Mouse (Mus musculus) thymus, adult 18-20 months (tissue): Measurements from ENCODE around the gene Tnxb.
A peak's percentile ranks its signal among the peaks of the same experiment; 100 is the strongest.

Experiments used
- DNase-seq, 2 experiments: peaks; one replicate each; pipeline ENCODE4 v3.0.0; 2022; ENCODE audit warnings: mixed read lengths in 2 of 2

The Tnxb gene

GRCm38 (mm10) chr17:34670235-34670634 is at the start of gene Tnxb:
Tnxb (plus strand) TSS chr17:34670535.
- DNase-seq: no peak

GRCm38 (mm10) chr17:34621006-34621405 is 49.3 kb upstream of the Tnxb start:
- no peak for DNase-seq

DNA sequence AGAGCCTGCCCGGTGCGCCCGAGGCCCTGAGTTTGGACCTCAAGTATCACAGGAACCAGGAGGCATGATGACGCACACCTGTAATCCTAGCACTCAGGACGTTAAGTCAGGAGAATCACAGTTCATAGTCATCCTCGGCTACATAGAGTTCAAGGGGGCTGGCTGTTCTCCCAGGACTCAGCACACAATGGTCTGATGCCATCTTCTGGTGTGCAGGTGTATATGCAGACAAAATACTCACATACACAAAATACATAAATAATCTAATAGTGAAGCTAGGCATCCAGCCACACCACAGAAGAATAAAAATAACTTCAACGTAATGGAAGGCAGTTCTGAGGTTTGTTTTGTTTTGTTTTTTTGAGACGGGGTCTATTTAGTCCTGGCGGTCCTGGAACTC is 47.2 kb upstream of the Tnxb start:
- no peak for DNase-seq

DNA sequence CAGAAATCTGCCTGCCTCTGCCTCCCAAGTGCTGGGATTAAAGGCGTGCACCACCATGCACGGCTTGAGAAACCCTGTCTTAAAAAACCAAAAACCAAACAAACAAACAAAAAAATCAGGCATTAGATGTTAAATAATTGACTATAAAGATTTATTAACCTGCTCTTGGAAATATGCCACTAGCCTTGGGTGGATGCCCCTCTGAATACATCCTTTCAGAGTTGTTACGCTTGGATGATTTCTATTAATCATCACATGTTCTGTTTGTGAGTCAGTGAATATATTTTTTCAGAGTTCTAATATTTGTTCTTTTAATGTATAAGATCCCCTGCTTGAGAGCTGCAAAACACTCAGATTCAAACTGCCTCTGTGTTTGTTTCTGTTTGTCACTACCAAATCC is 45.4 kb upstream of the Tnxb start:
- DNase-seq: no peak

DNA sequence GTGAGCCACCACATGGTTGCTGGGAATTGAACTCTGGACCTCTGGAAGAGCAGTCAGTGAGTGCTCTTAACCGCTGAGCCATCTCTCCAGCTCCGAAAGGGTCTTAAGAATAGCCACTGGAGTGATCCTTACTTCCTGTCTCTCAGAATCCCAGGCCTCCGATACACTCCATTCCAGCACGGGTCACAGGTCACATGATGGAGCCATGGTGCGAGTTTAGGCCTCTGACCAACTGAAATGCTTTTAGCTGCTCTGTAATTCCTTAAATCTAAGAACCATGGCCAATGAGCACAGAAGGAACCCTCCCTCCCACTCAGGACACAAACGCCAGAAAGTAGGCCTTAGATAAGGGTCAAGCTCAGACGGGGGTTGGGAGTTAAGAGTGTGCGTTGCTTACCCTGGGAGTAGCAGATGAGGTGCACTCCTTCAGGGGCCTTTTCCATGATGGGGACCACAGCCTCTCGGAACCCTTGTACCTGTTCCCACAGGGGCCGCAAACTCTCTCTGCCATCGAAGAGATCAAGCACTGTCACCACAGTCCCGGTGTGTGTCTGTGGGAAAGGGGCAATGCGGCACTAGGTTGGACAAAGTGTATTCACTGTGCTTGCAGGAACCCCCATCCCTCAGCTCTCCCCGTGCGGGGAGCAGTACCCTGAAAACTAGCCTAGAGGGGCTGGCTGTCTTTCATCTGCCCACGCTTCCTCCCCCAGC is 44.1 kb upstream of the Tnxb start:
- DNase-seq: peak in 1 of 2 experiments; percentile 46

GRCm38 (mm10) chr17:34626773-34627092 is 43.6 kb upstream of the Tnxb start:
- peak in 1 of 2 experiments; percentile 54 for DNase-seq

GRCm38 (mm10) chr17:34627093-34627942 is 43.0 kb upstream of the Tnxb start:
- DNase-seq: peak; percentile 65 to 77

- DNase-seq: peak; percentile 59 to 66
These were observed 42.2 kb upstream of the Tnxb start, which contains the start of gene Ppt2 for GRCm38 (mm10) chr17:34627943-34628643. Ppt2 (minus strand) TSS chr17:34628510.

DNA sequence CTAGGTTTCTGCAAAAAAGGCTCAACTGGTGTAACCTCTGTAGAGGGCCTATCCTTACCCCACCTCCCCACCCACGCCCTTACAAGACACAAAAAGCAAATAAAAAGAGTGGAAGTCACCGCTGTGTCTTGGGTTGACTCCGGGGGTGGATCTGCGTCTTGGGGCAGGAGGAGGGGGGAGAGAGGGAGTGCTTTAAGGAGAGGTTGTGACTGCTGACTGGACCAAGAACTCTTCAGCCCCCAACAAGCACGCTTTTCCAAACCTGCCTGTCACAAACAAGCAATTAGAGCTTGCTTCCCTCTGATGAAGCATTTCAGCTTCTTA is 41.7 kb upstream of the Tnxb start:
- peak in 1 of 2 experiments; percentile 55 for DNase-seq

GRCm38 (mm10) chr17:34629221-34629751 is 41.0 kb upstream of the Tnxb start, which contains the start of gene Prrt1:
Prrt1 (plus strand) TSS chr17:34629533.
- peak in 1 of 2 experiments; percentile 48 for DNase-seq

DNA sequence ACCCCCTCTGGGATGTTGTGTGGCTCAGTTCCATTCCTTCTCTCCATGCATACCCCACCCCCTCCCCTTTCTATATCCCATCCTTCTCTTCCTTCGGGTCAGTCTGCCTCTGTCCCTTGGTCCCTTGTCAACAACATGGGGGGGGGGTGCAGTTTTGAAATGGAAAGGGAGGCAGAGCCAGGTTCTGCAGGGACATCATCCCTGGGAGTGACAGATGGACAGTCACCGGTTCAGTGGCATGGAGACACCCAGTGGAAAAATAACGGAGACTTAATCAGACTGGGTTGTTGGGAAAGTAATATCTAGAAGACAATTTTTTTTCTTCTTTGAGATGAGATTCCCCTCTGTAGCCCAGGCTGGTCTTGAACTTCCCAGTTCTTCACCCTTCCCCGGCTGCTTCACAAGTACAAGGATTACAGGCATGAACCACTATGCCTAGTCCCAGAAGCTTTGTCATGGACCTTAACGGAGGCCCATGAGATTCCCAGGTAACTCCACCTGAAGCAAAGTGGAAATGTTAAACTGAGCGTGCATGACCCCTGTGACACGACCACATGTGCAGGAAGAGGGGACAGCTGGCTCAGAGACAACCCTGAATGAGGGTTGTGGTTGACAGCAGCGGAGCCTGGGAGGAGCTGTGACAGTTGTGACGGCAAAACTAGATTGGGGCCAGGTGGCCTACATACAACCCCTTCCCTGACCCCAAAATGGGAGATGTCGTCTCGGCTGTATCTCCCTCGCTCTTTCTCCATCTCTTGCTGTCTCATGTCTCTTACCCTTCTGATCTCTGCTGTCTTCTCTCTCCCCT is 40.3 kb upstream of the Tnxb start:
- DNase-seq: peak; percentile 81 to 88

DNA sequence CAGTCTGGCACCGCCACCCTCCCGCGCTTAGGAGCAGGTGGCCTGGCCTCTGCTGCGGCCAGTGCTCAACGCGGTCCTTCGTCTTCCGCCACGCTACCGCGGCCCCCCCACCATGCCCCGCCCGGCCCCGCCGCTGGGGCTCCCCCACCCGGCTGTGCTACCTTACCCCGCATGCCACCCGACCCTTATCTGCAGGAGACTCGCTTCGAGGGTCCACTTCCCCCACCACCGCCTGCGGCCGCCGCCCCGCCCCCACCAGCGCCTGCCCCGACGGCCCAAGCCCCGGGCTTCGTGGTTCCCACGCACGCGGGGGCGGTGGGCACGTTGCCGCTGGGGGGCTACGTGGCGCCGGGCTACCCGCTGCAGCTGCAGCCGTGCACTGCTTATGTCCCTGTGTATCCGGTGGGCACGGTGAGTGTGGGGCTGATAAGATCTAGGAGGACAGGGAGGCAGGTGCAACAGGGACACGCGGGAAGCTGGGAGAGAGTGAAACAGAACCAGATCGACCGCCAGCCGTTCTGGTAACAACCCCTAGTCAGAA is 39.5 kb upstream of the Tnxb start:
- DNase-seq: peak; percentile 65 to 73

GRCm38 (mm10) chr17:34631647-34632046 is 38.7 kb upstream of the Tnxb start:
- no peak for DNase-seq

DNA sequence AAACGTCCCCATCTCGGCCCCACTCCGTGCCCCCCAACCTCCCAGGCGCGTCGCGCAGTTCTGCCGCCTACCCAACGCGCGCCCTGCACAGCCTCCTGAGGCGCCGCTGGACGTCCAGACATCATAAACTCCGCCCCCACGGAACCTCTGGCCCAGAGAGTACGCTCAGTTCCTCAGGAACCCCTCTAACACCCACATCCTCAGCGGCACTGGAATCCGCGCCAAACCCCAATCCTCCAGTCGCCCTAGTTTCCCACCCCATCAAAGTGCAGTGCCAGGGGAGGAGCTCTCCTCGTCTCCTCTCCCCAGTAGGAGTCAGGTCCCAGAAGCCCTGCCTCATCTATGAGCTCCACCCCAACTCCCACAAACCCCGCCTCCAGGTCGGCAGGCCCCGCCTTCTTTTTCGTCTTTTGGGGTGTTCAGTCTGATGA is 38.1 kb upstream of the Tnxb start:
- peak; percentile 84 to 90 for DNase-seq

GRCm38 (mm10) chr17:34635671-34636070 is 34.7 kb upstream of the Tnxb start:
- DNase-seq: no peak

DNA sequence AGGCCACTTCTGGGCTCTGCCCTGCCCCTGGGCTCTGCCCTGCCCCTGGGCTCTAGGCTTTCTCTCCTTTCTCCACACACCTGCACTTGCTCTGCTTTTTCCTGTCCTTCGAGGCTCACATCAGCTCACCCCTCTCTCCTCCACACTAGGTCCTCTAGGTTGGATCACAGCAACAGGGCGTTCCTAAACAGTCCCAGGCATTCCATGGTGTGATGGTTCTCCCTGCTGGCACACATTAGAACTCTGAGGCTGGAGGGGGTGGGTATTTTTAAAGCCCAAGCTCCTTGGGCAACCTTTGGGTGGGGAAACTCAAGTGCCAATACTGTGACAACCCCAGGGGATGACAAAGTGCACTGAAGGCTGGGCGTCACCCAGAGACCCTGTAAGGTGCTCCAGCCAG is 32.9 kb upstream of the Tnxb start:
- DNase-seq: no peak

DNA sequence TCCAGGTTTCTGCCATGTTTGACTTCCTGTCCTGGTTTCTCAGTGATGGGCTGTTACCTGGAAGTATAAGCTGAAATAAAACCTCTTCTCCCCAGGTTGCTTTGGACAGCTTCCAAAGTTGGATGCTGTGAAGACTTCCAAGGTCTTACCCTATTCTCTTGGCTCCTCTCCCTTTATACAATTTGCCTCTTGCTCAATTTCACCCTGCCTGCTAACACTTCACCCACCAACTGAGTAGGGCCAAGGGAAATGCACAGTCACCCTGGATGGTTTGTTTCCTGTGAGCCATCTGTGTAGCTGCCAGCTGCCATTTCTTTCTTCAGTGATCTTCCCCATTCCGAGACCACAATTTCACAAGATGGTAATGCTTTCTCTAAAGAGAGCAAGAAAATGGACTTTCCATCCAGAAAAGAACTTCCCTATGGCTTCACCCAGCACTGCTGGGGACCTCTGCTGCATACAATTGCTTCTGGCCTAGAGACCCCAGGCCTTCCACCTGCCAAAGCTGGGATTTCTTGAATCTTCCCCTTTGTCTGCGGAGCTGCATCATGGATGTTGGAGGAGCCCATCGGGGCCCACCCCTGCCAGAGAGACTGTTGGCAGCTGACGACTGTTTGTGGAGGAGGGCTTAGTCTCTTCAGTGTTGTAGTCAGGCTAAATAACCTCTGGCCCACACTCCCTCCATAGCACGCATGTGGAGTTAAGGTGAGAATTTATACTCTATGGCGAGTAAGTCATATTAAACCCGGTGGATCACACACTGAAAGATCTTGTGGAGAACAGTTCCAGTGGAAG is 30.7 kb upstream of the Tnxb start:
- DNase-seq: no peak

- no peak for DNase-seq
These were observed 29.3 kb upstream of the Tnxb start for GRCm38 (mm10) chr17:34640778-34641601.

DNA sequence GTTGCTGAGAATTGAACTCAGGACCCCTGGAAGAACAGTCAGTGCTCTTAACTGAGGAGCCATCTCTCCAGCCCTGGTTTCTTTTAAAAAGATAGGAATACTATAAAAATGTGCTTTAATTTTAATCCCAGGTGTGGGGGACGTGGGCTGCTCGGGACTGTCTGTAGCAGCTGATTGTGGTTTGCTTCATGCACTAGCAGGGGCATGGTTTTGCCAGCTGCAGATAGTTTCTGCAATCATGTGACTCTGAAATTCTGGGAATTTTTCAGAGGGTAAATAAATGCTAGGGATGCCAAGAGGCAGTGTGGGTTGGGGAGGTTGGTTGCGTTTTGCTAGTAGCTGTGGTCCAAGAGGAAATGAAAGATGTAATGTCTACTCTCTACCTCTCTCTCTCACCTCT is 28.4 kb upstream of the Tnxb start:
- DNase-seq: no peak

GRCm38 (mm10) chr17:34643379-34643778 is 27.0 kb upstream of the Tnxb start:
- DNase-seq: no peak
